Mouse (Mus musculus) myocyte (in vitro differentiated cells): ENCODE results near the gene Zbed4. TPM values are rescaled to one million over a fixed set of nuclear protein-coding genes. Genes with fewer than 3 reads are reported as not detected.

ENCODE experiments used
- H3K27me3 ChIP-seq: one replicate; pipeline ENCODE4 v1.6.1; 2011; ENCODE audit not compliant: control insufficient read depth, insufficient read depth, insufficient read length
- H3K36me3 ChIP-seq: one replicate; pipeline ENCODE4 v1.6.1; 2011; ENCODE audit not compliant: control insufficient read depth, insufficient read depth
- H3K4me2 ChIP-seq: one replicate; pipeline ENCODE4 v1.6.1; 2011; ENCODE audit warnings: low read depth, control low read depth
- H3K4me3 ChIP-seq: one replicate; pipeline ENCODE4 v1.5.1; 2011; ENCODE audit warnings: mild to moderate bottlenecking, control low read depth, moderate library complexity
- H3K79me2 ChIP-seq: one replicate; pipeline ENCODE4 v1.6.1; 2011; ENCODE audit not compliant: control insufficient read depth, insufficient read depth
- H3ac ChIP-seq: one replicate; pipeline ENCODE4 v1.6.1; 2011; ENCODE audit not compliant: control insufficient read depth, insufficient read length
- CEBPB ChIP-seq: IDR thresholded peaks from 2 replicates; pipeline ENCODE4 v1.6.1; 2011; ENCODE audit warnings: mild to moderate bottlenecking, moderate library complexity; ENCODE audit not compliant: poor library complexity, insufficient read depth, severe bottlenecking
- E2F4 ChIP-seq: IDR thresholded peaks from one replicate; pipeline ENCODE4 v1.6.1; 2011; ENCODE audit warnings: mild to moderate bottlenecking, control low read depth, moderate library complexity; ENCODE audit not compliant: insufficient read depth
- MAX ChIP-seq: IDR thresholded peaks from one replicate; pipeline ENCODE4 v1.6.1; 2011; ENCODE audit warnings: low read depth, mild to moderate bottlenecking, control low read depth
- MYOD1 ChIP-seq, 3 experiments: IDR thresholded peaks; one replicate each; pipeline ENCODE4 v1.6.1; 2011; ENCODE audit warnings: control low read depth in 2 of 3, low read depth in 2 of 3, mild to moderate bottlenecking in 2 of 3, moderate library complexity in 1 of 3; ENCODE audit not compliant: insufficient read length in 2 of 3, control insufficient read depth in 1 of 3
- MYOG ChIP-seq, 3 experiments: IDR thresholded peaks; one replicate each; pipeline ENCODE4 v1.6.1; 2011; ENCODE audit warnings: control low read depth in 2 of 3, low read depth in 2 of 3, mild to moderate bottlenecking in 2 of 3; ENCODE audit not compliant: insufficient read length in 2 of 3, control insufficient read depth in 1 of 3, insufficient read depth in 1 of 3
- POLR2A ChIP-seq: IDR thresholded peaks from one replicate; pipeline ENCODE4 v1.6.1; 2011; ENCODE audit warnings: low read depth, mild to moderate bottlenecking, control low read depth, moderate library complexity; ENCODE audit not compliant: insufficient read length
- POLR2AphosphoS2 ChIP-seq: IDR thresholded peaks from one replicate; pipeline ENCODE4 v1.6.1; 2011; ENCODE audit warnings: low read depth, control low read depth; ENCODE audit not compliant: insufficient read length
- REST ChIP-seq: IDR thresholded peaks from one replicate; pipeline ENCODE4 v1.6.1; 2011; ENCODE audit warnings: mild to moderate bottlenecking, control low read depth, moderate library complexity; ENCODE audit not compliant: insufficient read depth, insufficient read length
- SRF ChIP-seq: IDR thresholded peaks from one replicate; pipeline ENCODE4 v1.6.1; 2011; ENCODE audit warnings: low read depth; ENCODE audit not compliant: control insufficient read depth, insufficient read length
- TCF12 ChIP-seq: IDR thresholded peaks from one replicate; pipeline ENCODE4 v1.6.1; 2011; ENCODE audit warnings: mild to moderate bottlenecking, control low read depth; ENCODE audit not compliant: poor library complexity, insufficient read depth, severe bottlenecking
- TCF3 ChIP-seq: IDR thresholded peaks from one replicate; pipeline ENCODE4 v1.6.1; 2011; ENCODE audit warnings: low read depth, control low read depth; ENCODE audit not compliant: insufficient read length
- USF1 ChIP-seq: IDR thresholded peaks from one replicate; pipeline ENCODE4 v1.6.1; 2011; ENCODE audit warnings: low read depth, mild to moderate bottlenecking, control low read depth, moderate library complexity
- polyA plus RNA-seq: library from polyadenylated mRNA; unstranded; fragments of >200 nt; fragmentation: generic; extraction: Trizol; gene quantifications from one replicate; pipeline ENCODE4 v1.2.1, GENCODE M21; 2012; ENCODE audit warnings: missing spikeins

Gene Zbed4
- polyA plus RNA-seq, 1 experiment = 9.5 TPM

DNA sequence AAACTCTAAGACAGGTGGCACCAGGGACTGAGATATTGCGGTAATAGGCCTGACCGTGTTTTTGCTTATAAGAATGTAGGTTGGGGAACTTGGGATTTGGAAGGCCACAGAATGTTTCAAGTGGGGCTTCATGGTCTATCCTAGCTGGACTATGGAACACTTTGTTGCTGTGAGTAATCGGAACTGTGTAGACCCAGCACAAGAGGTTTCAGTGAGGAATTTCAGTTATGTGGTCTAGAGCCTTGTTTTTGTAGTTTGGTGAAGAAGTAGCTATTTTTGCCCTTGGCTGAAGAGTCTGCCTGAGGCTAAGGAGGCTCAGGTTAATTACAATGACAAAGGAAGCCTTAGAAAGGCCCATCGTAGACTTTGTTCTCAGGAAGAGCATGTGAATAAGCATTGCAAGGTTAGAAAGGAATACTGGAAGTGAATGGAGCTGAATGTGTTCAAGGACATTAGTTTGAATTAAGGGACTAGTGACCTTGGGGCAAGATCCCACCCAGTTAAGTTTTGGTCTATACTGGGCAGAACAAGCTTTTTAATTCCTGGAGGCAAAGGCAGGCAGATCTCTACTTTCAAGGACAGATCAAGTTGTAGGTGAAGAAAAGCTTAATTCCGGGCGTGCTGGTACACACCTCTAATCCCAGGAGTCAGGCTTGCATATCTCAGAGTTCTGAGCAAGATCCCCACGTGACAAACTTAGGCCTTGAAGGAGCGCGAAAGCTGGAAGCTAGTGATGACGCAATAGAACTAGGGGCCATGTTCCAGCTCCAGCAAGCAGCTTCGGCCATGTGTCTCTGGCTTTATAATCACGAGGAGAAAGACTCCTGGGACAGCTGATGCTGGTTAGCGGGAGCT lies 42.6 kb upstream of the Zbed4 start:
- Histone ChIP-seq H3K4me2 (no peak overlapping the region), H3K4me3 (no peak overlapping the region), H3K36me3 (peaks cover 95% of the 10 kb centered on the region), H3K79me2 (peaks cover 7% of the 10 kb centered on the region), H3K27me3 (no peaks in the 10 kb centered on the region), H3ac (no peak overlapping the region)
- TF ChIP-seq POLR2AphosphoS2 (no peak), MAX (no peak), MYOG (IDR thresholded peaks at IDR 0.05; ENCODE audit: control insufficient read depth in 1 of 3, insufficient read depth in 1 of 3, insufficient read length in 2 of 3, low read depth in 2 of 3) (no peak), SRF (no peak), TCF3 (no peak), POLR2A (no peak), MYOD1 (IDR thresholded peaks at IDR 0.05; ENCODE audit: control insufficient read depth in 1 of 3, insufficient read length in 2 of 3, low read depth in 2 of 3) (no peak), CEBPB (no peak), USF1 (no peak), TCF12 (no peak), REST (no peak), E2F4 (no peak)

DNA sequence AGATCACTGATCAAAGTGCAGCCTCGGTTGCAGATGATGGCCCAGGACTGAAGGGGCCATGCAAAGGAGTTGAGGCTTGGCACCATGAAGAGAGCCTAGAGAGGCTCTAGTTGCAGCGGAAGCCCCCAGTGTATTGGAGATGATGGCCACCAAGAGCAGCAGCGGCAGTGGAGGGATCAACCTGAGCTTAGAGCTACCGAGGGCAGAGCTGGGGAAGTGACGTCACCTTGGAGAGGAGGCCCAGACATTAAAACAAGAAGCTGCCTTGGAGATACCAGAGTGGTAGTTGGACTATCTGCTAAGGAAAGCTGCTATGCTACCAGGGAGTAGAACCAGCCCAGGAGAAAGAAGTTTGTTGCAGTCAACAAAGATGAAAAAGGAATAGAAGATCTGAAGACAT lies 41.6 kb upstream of the Zbed4 start:
- H3K4me3 ChIP-seq = no peak overlapping the region
- H3K36me3 ChIP-seq = peaks cover 94% of the 10 kb centered on the region
- no peaks in the 10 kb centered on the region for H3K27me3 ChIP-seq
- no peak overlapping the region for H3K4me2 ChIP-seq
- TF ChIP-seq MAX = no peak
- no peak for TF ChIP-seq USF1
- no peak for TF ChIP-seq TCF3
- TF ChIP-seq POLR2A = no peak
- no peak for TF ChIP-seq SRF
- TF ChIP-seq CEBPB = no peak
- no peak for TF ChIP-seq TCF12
- H3K79me2 ChIP-seq = peaks cover 5% of the 10 kb centered on the region
- H3ac ChIP-seq = no peak overlapping the region

DNA sequence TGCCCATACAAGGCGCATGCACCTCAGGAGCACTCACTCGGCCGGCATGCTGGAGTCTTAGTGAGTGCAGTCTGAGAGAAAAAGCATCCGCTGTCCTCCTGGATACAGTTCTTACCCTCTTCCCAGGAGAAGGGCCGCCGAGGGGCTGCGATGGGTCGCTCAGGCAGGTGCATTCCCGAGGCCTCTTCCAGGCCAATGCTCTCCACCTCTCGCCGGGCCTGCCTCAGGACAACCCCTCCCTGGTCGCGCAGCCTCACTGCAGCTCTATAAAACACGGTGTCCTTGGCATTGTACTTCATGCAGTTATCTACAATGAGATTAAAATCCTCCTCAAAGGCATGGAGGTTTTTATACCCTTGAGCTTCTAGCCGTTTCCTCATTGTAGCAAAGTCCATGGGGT lies 39.0 kb upstream of the Zbed4 start:
- H3K79me2 ChIP-seq = peaks cover 21% of the 10 kb centered on the region
- TF ChIP-seq POLR2AphosphoS2 (peak; percentile 10), E2F4 (no peak), POLR2A (peak; percentile 3)
- no peak overlapping the region for H3K4me2 ChIP-seq

DNA sequence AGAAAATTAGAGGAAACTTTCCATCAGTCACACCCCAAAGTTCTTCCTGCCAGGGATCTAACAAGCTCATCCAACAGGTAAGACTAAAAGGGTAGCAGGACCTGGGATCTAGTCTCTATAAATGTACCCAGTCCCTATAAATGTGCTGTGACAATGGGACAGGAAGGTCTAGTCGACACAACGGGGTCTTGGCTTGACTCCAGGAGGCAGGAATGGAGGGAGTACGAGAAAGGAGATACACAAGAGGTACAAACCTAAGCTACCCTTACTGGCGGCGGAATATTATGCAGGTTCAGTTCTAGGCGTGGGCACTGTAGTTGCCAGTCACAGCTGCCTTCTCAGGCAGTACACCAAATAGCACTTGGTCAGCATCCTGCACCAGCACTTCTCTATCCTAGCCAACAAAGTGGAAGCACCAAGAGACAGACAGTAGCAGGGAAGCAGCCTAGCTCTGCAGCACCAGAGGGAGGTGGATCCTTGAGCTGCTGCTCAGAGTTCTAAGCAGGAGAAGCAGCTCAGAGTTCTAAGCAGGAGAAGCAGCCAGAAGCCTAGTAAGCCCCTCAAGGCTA lies 37.4 kb upstream of the Zbed4 start:
- peaks cover 37% of the 10 kb centered on the region for H3K79me2 ChIP-seq
- H3K27me3 ChIP-seq = no peaks in the 10 kb centered on the region
- H3K4me2 ChIP-seq = no peak overlapping the region
- H3K36me3 ChIP-seq = peaks cover 79% of the 10 kb centered on the region
- no peak for TF ChIP-seq TCF12
- no peak for TF ChIP-seq TCF3
- TF ChIP-seq MYOD1 (IDR thresholded peaks at IDR 0.05; ENCODE audit: control insufficient read depth in 1 of 3, insufficient read length in 2 of 3, low read depth in 2 of 3) = no peak
- TF ChIP-seq POLR2AphosphoS2 = peak; percentile 31
- TF ChIP-seq MYOG (IDR thresholded peaks at IDR 0.05; ENCODE audit: control insufficient read depth in 1 of 3, insufficient read depth in 1 of 3, insufficient read length in 2 of 3, low read depth in 2 of 3) = no peak
- no peak overlapping the region for H3K4me3 ChIP-seq
- no peak overlapping the region for H3ac ChIP-seq

More for the DNA sequence above, 39.0 kb upstream of the Zbed4 start:
- Histone ChIP-seq H3K4me3 (no peak overlapping the region), H3K36me3 (peaks cover 89% of the 10 kb centered on the region), H3ac (no peak overlapping the region), H3K27me3 (no peaks in the 10 kb centered on the region)

DNA sequence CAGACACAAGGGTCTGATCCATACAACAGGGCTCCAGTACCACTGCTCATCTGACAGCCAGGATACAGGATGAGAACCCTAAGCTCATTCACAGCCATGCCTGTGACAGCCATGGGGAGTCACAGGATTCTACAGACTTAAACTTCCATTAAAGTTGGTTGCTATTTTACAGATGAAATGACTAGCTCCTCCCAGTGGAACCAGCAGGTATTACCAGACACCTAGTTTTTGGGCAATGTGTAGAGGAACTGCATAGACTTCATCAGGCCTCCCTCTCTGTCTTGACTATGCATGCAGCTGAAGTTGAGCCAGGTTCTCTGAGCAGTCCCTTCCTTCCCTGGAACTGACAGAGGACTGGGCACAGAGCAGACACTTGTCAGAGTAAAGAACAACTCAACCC lies 35.1 kb upstream of the Zbed4 start:
- Histone ChIP-seq H3K79me2 (peaks cover 56% of the 10 kb centered on the region), H3K4me2 (no peak overlapping the region), H3K27me3 (no peaks in the 10 kb centered on the region), H3K36me3 (peaks cover 64% of the 10 kb centered on the region), H3K4me3 (no peak overlapping the region), H3ac (no peak overlapping the region)
- TF ChIP-seq USF1 = no peak
- no peak for TF ChIP-seq SRF
- no peak for TF ChIP-seq TCF12
- TF ChIP-seq E2F4 = no peak
- TF ChIP-seq MAX = no peak
- no peak for TF ChIP-seq POLR2A
- no peak for TF ChIP-seq MYOG (IDR thresholded peaks at IDR 0.05; ENCODE audit: control insufficient read depth in 1 of 3, insufficient read depth in 1 of 3, insufficient read length in 2 of 3, low read depth in 2 of 3)
- no peak for TF ChIP-seq POLR2AphosphoS2
- TF ChIP-seq MYOD1 (IDR thresholded peaks at IDR 0.05; ENCODE audit: control insufficient read depth in 1 of 3, insufficient read length in 2 of 3, low read depth in 2 of 3) = no peak
- TF ChIP-seq REST = no peak
- no peak for TF ChIP-seq TCF3
- no peak for TF ChIP-seq CEBPB
